Mouse (Mus musculus) lung, adult 2 months (tissue): Measurements from ENCODE around the gene Tex50.

Experiments
- CTCF ChIP-seq: fragments of 200-500 bp; IDR thresholded peaks from 2 replicates; pipeline ENCODE4 v1.5.1; 2011; ENCODE audit warnings: mild to moderate bottlenecking, low read length, control low read depth; ENCODE audit not compliant: insufficient read depth
- POLR2A ChIP-seq: fragments of 200-500 bp; IDR thresholded peaks from 2 replicates; pipeline ENCODE4 v1.6.1; 2011; ENCODE audit warnings: low read depth, mild to moderate bottlenecking, control low read depth, low read length, borderline replicate concordance; ENCODE audit errors: extremely low read depth

GRCm38 (mm10) chr1:161156546-161156945 lies 2.6 kb downstream of the Tex50 start:
- TF ChIP-seq CTCF (no peak), POLR2A (no peak)
